Mouse (Mus musculus): Measurements from ENCODE around the gene Kcnj14.
A peak's percentile ranks its signal among the peaks of the same experiment; 100 is the strongest.

Kcnj14 gene

GRCm38 (mm10) chr7:45865925-45866910 lies 41.6 kb upstream of the Kcnj14 start:
- Histone ChIP-seq H3K9me3 (ENCODE audit: low read length) (no peaks in the 10 kb centered on the region), H3K4me3 (replicated peaks; ENCODE audit: low read length) (peak overlapping the region; percentile 86), H3K27me3 (ENCODE audit: insufficient read depth, low read length) (peaks cover 68% of the 10 kb centered on the region), H3K36me3 (ENCODE audit: insufficient read depth, low read length) (no peaks in the 10 kb centered on the region), H3K4me1 (replicated peaks; ENCODE audit: low read depth, low read length) (peaks cover 51% of the 10 kb centered on the region)
- no peak for TF ChIP-seq NANOG (IDR thresholded peaks at IDR 0.05; ENCODE audit: borderline replicate concordance, low read length)
- no peak for TF ChIP-seq CTCF (conservative IDR thresholded peaks at IDR 0.05; ENCODE audit: low read length)

- no peaks in the 10 kb centered on the region for H3K36me3 ChIP-seq (ENCODE audit: insufficient read depth, low read length)
- peaks cover 63% of the 10 kb centered on the region for H3K27me3 ChIP-seq (ENCODE audit: insufficient read depth, low read length)
- H3K4me3 ChIP-seq (replicated peaks; ENCODE audit: low read length) = no peak overlapping the region
- no peak for TF ChIP-seq CTCF (conservative IDR thresholded peaks at IDR 0.05; ENCODE audit: low read length)
- TF ChIP-seq NANOG (IDR thresholded peaks at IDR 0.05; ENCODE audit: borderline replicate concordance, low read length) = no peak
- no peak for TF ChIP-seq POU5F1 (IDR thresholded peaks at IDR 0.05; ENCODE audit: borderline replicate concordance, low read length)
- peaks cover 35% of the 10 kb centered on the region for H3K4me1 ChIP-seq (replicated peaks; ENCODE audit: low read depth, low read length)
- H3K9me3 ChIP-seq (ENCODE audit: low read length) = no peaks in the 10 kb centered on the region
These were observed 39.9 kb upstream of the Kcnj14 start for GRCm38 (mm10) chr7:45864435-45864834.

GRCm38 (mm10) chr7:45862804-45863203 lies 38.2 kb upstream of the Kcnj14 start:
- Histone ChIP-seq H3K27me3 (ENCODE audit: insufficient read depth, low read length) (peaks cover 60% of the 10 kb centered on the region), H3K9me3 (ENCODE audit: low read length) (no peaks in the 10 kb centered on the region), H3K4me3 (replicated peaks; ENCODE audit: low read length) (peak overlapping the region; percentile 74; the same call in 1 of the 2 replicates), H3K4me1 (replicated peaks; ENCODE audit: low read depth, low read length) (peaks cover 30% of the 10 kb centered on the region), H3K36me3 (ENCODE audit: insufficient read depth, low read length) (no peaks in the 10 kb centered on the region)
- no peak for TF ChIP-seq CTCF (conservative IDR thresholded peaks at IDR 0.05; ENCODE audit: low read length)
- TF ChIP-seq POU5F1 (IDR thresholded peaks at IDR 0.05; ENCODE audit: borderline replicate concordance, low read length) = no peak
- no peak for TF ChIP-seq NANOG (IDR thresholded peaks at IDR 0.05; ENCODE audit: borderline replicate concordance, low read length)

GRCm38 (mm10) chr7:45859008-45859407 lies 34.4 kb upstream of the Kcnj14 start:
- peaks cover 32% of the 10 kb centered on the region for H3K4me1 ChIP-seq (replicated peaks; ENCODE audit: low read depth, low read length)
- TF ChIP-seq CTCF (conservative IDR thresholded peaks at IDR 0.05; ENCODE audit: low read length) = no peak
- no peak for TF ChIP-seq POU5F1 (IDR thresholded peaks at IDR 0.05; ENCODE audit: borderline replicate concordance, low read length)
- no peak for TF ChIP-seq NANOG (IDR thresholded peaks at IDR 0.05; ENCODE audit: borderline replicate concordance, low read length)
- H3K36me3 ChIP-seq (ENCODE audit: insufficient read depth, low read length) = no peaks in the 10 kb centered on the region
- H3K4me3 ChIP-seq (replicated peaks; ENCODE audit: low read length) = no peak overlapping the region
- H3K27me3 ChIP-seq (ENCODE audit: insufficient read depth, low read length) = peaks cover 58% of the 10 kb centered on the region
- H3K9me3 ChIP-seq (ENCODE audit: low read length) = no peaks in the 10 kb centered on the region

- TF ChIP-seq CTCF (conservative IDR thresholded peaks at IDR 0.05; ENCODE audit: low read length) = no peak
- TF ChIP-seq NANOG (IDR thresholded peaks at IDR 0.05; ENCODE audit: borderline replicate concordance, low read length) = no peak
- no peak for TF ChIP-seq POU5F1 (IDR thresholded peaks at IDR 0.05; ENCODE audit: borderline replicate concordance, low read length)
- Histone ChIP-seq H3K27me3 (ENCODE audit: insufficient read depth, low read length) (peaks cover 46% of the 10 kb centered on the region), H3K4me1 (replicated peaks; ENCODE audit: low read depth, low read length) (peaks cover 32% of the 10 kb centered on the region), H3K4me3 (replicated peaks; ENCODE audit: low read length) (peak overlapping the region; percentile 74), H3K36me3 (ENCODE audit: insufficient read depth, low read length) (no peaks in the 10 kb centered on the region), H3K9me3 (ENCODE audit: low read length) (no peaks in the 10 kb centered on the region)
These were observed 32.6 kb upstream of the Kcnj14 start for GRCm38 (mm10) chr7:45856950-45857901.

GRCm38 (mm10) chr7:45853089-45853488 lies 28.5 kb upstream of the Kcnj14 start:
- Histone ChIP-seq H3K36me3 (ENCODE audit: insufficient read depth, low read length) (no peaks in the 10 kb centered on the region), H3K4me1 (replicated peaks; ENCODE audit: low read depth, low read length) (peaks cover 23% of the 10 kb centered on the region), H3K4me3 (replicated peaks; ENCODE audit: low read length) (no peak overlapping the region), H3K27me3 (ENCODE audit: insufficient read depth, low read length) (peaks cover 17% of the 10 kb centered on the region), H3K9me3 (ENCODE audit: low read length) (no peaks in the 10 kb centered on the region)
- no peak for TF ChIP-seq POU5F1 (IDR thresholded peaks at IDR 0.05; ENCODE audit: borderline replicate concordance, low read length)
- TF ChIP-seq CTCF (conservative IDR thresholded peaks at IDR 0.05; ENCODE audit: low read length) = no peak
- TF ChIP-seq NANOG (IDR thresholded peaks at IDR 0.05; ENCODE audit: borderline replicate concordance, low read length) = no peak

- Histone ChIP-seq H3K36me3 (ENCODE audit: insufficient read depth, low read length) (no peaks in the 10 kb centered on the region), H3K9me3 (ENCODE audit: low read length) (no peaks in the 10 kb centered on the region), H3K27me3 (ENCODE audit: insufficient read depth, low read length) (peaks cover 3% of the 10 kb centered on the region; the same call in 1 of the 2 replicates), H3K4me3 (replicated peaks; ENCODE audit: low read length) (no peak overlapping the region), H3K4me1 (replicated peaks; ENCODE audit: low read depth, low read length) (peaks cover 9% of the 10 kb centered on the region; the same call in 1 of the 2 replicates)
- TF ChIP-seq CTCF (conservative IDR thresholded peaks at IDR 0.05; ENCODE audit: low read length) (no peak), POU5F1 (IDR thresholded peaks at IDR 0.05; ENCODE audit: borderline replicate concordance, low read length) (no peak), NANOG (IDR thresholded peaks at IDR 0.05; ENCODE audit: borderline replicate concordance, low read length) (no peak)
These were observed 26.1 kb upstream of the Kcnj14 start for GRCm38 (mm10) chr7:45850661-45851060.

Data from E14TG2a.4 (cell line).